ENCODE assay signal across 18 mouse cellular contexts in genomic region chr15:7383349-7383748, GRCm38 (mm10).
"Had no signal": no experiment of that assay in that cellular context is flagged by ENCODE, and none has a peak within 500 bp of the region (broad histone marks: within the 10 kb centered on the region; RNA-seq: fewer than 3 reads in every experiment).

No protein-coding gene starts in this region.

- H3K27me3 ChIP-seq: hindbrain, embryonic 15.5 days; intestine, embryonic 15.5 days; kidney, embryonic 15.5 days; liver, embryonic 13.5 days; lung, embryonic 15.5 days; megakaryocyte, embryonic 14.5 days; neural tube, embryonic 12.5 days; neural tube, embryonic 15.5 days had no signal

- ATAC-seq: intestine, embryonic 15.5 days had no signal

- H3K36me3 ChIP-seq: hindbrain, embryonic 15.5 days; intestine, embryonic 15.5 days; kidney, embryonic 15.5 days; liver, embryonic 13.5 days; lung, embryonic 15.5 days; midbrain, embryonic 10.5 days; neural tube, embryonic 12.5 days; neural tube, embryonic 15.5 days had no signal

- H3K9me3 ChIP-seq: hindbrain, embryonic 15.5 days; intestine, embryonic 15.5 days; kidney, embryonic 15.5 days; liver, embryonic 13.5 days; lung, embryonic 15.5 days; megakaryocyte, embryonic 14.5 days; midbrain, embryonic 10.5 days; neural tube, embryonic 12.5 days; neural tube, embryonic 15.5 days had no signal

- H3K27ac ChIP-seq: hindbrain, embryonic 15.5 days; intestine, embryonic 15.5 days; kidney, embryonic 15.5 days; layer of hippocampus, adult 2 months; liver, embryonic 13.5 days; lung, embryonic 15.5 days; midbrain, embryonic 10.5 days; neural tube, embryonic 12.5 days; neural tube, embryonic 15.5 days had no signal

- H3K4me2 ChIP-seq: hindbrain, embryonic 15.5 days; intestine, embryonic 15.5 days; kidney, embryonic 15.5 days; liver, embryonic 13.5 days; lung, embryonic 15.5 days; neural tube, embryonic 12.5 days; neural tube, embryonic 15.5 days had no signal

- H3K4me3 ChIP-seq: hindbrain, embryonic 15.5 days; intestine, embryonic 15.5 days; kidney, embryonic 15.5 days; layer of hippocampus, adult 2 months; liver, embryonic 13.5 days; lung, embryonic 15.5 days; megakaryocyte, embryonic 14.5 days; midbrain, embryonic 10.5 days; neural tube, embryonic 12.5 days; neural tube, embryonic 15.5 days had no signal

- H3K9ac ChIP-seq: hindbrain, embryonic 15.5 days; intestine, embryonic 15.5 days; kidney, embryonic 15.5 days; liver, embryonic 13.5 days; lung, embryonic 15.5 days; neural tube, embryonic 12.5 days; neural tube, embryonic 15.5 days had no signal

- DNase-seq: kidney, adult 18-20 months; kidney, postnatal 10 days; layer of hippocampus, adult 9-11 months; liver, embryonic 13.5 days; midbrain, embryonic 14.5 days; right cerebral cortex, adult 18-20 months; right cerebral cortex, postnatal 14 days; right cerebral cortex, postnatal 4 days; thymus, postnatal 25 days had no signal

- H3K4me1 ChIP-seq: hindbrain, embryonic 15.5 days; liver, embryonic 13.5 days; megakaryocyte, embryonic 14.5 days; midbrain, embryonic 10.5 days; neural tube, embryonic 12.5 days had no signal
